Mouse (Mus musculus) bone marrow, adult 2 months (tissue): ENCODE measurements around the gene Tmem240.

Source experiments
- CTCF ChIP-seq: fragments of 200-500 bp; IDR thresholded peaks from 2 replicates; pipeline ENCODE4 v1.5.1; 2011; ENCODE audit warnings: low read length, control low read depth; ENCODE audit not compliant: control insufficient read depth, insufficient read depth
- POLR2A ChIP-seq: fragments of 200-500 bp; IDR thresholded peaks from 2 replicates; pipeline ENCODE4 v1.6.1; 2011; ENCODE audit warnings: low read depth, mild to moderate bottlenecking, control low read depth, low read length, borderline replicate concordance; ENCODE audit not compliant: control insufficient read depth

GRCm38 (mm10) chr4:155704721-155705591 lies 29.6 kb upstream of the Tmem240 start, which contains the start of gene Ssu72:
- TF ChIP-seq CTCF = no peak; the same call in 1 of the 2 replicates
- peak; percentile 69 for TF ChIP-seq POLR2A
